Mouse (Mus musculus) forebrain, embryonic 14.5 days (tissue): ENCODE results near the gene Loxl4. TPM values are rescaled to one million over a fixed set of nuclear protein-coding genes. Genes with fewer than 3 reads are reported as not detected.

ENCODE experiments used
- ATAC-seq: fragments of 200-750 bp; cut with Nextera tagmentation; 2 replicates; pipeline ENCODE4 v1.8.0; 2017; ENCODE audit warnings: mild to moderate bottlenecking, moderate library complexity
- DNase-seq: peaks from one replicate; pipeline ENCODE4 v3.0.0-alpha.2; 2015; ENCODE audit warnings: low spot score
- H3K27ac ChIP-seq: fragments of 300-500 bp; sonication (generic); 2 replicates; pipeline ENCODE4 v1.5.1; 2014; ENCODE audit warnings: low read depth, mild to moderate bottlenecking, control low read depth, low read length, moderate library complexity
- H3K27me3 ChIP-seq: fragments of 300-500 bp; sonication (generic); replicated peaks from 2 replicates; pipeline ENCODE4 v1.6.1; 2014; ENCODE audit warnings: low read length, control low read depth, mixed read lengths; ENCODE audit not compliant: control insufficient read depth, insufficient read depth
- H3K36me3 ChIP-seq: fragments of 300-500 bp; sonication (generic); 2 replicates; pipeline ENCODE4 v1.6.1; 2014; ENCODE audit warnings: low read length, control low read depth; ENCODE audit not compliant: control insufficient read depth, insufficient read depth
- H3K4me1 ChIP-seq: fragments of 300-500 bp; sonication (generic); 2 replicates; pipeline ENCODE4 v1.6.1; 2014; ENCODE audit warnings: antibody characterized with exemption, low read length, control low read depth; ENCODE audit not compliant: control insufficient read depth, insufficient read depth
- H3K4me2 ChIP-seq: fragments of 300-500 bp; sonication (generic); 2 replicates; pipeline ENCODE4 v1.6.1; 2014; ENCODE audit warnings: mild to moderate bottlenecking, control low read depth, low read length
- H3K4me3 ChIP-seq: fragments of 300-500 bp; sonication (generic); 2 replicates; pipeline ENCODE4 v1.5.1; 2014; ENCODE audit warnings: low read depth, low read length, control low read depth
- H3K9ac ChIP-seq: fragments of 300-500 bp; sonication (generic); 2 replicates; pipeline ENCODE4 v1.6.1; 2014; ENCODE audit warnings: mild to moderate bottlenecking, low read length, control low read depth, moderate library complexity
- H3K9me3 ChIP-seq: fragments of 300-500 bp; sonication (generic); replicated peaks from 2 replicates; pipeline ENCODE4 v1.6.1; 2016; ENCODE audit warnings: low read length, control low read depth, mixed read lengths; ENCODE audit not compliant: control insufficient read depth
- WGBS: fragments of 180-500 bp; shearing (Covaris S2); extraction: QIAGEN DNeasy Blood & Tissue Kit; methylation state at CpG from one replicate; pipeline ENCODE4 v1.1.7; 2014; 5-methylcytosine and 5-hydroxymethylcytosine counted together
- polyA plus RNA-seq: library from polyadenylated mRNA; unstranded; fragments of >200 nt; fragmentation: Nextera tagmentation; extraction: Ambion mirVana; gene quantifications from 2 replicates; pipeline ENCODE4 v1.2.1, GENCODE M21; 2014

Gene Loxl4
- polyA plus RNA-seq, 1 experiment from 2014 or later, result 0.13 TPM

GRCm38 (mm10) chr19:42653091-42653490 is 40.5 kb upstream of the Loxl4 start:
- H3K4me1 ChIP-seq, result no peaks in the 10 kb centered on the region
- H3K9ac ChIP-seq, result no peak overlapping the region

GRCm38 (mm10) chr19:42652425-42652824 is 39.8 kb upstream of the Loxl4 start:
- 69% methylated on average over 7 of the region's 7 CpGs for WGBS

More at GRCm38 (mm10) chr19:42653091-42653490, 40.5 kb upstream of the Loxl4 start:
- no peaks in the 10 kb centered on the region for H3K9me3 ChIP-seq
- no peak for DNase-seq
- ATAC-seq, result no peak
- WGBS, result 19% methylated on average over 6 of the region's 6 CpGs
- no peak overlapping the region for H3K27ac ChIP-seq
- no peak overlapping the region for H3K4me2 ChIP-seq
- H3K27me3 ChIP-seq, result no peaks in the 10 kb centered on the region
- no peak overlapping the region for H3K4me3 ChIP-seq
- H3K36me3 ChIP-seq, result no peaks in the 10 kb centered on the region

GRCm38 (mm10) chr19:42640211-42640610 is 27.6 kb upstream of the Loxl4 start:
- no peaks in the 10 kb centered on the region for H3K27me3 ChIP-seq
- H3K36me3 ChIP-seq, result no peaks in the 10 kb centered on the region
- no peak overlapping the region for H3K4me2 ChIP-seq
- no peak overlapping the region for H3K27ac ChIP-seq
- ATAC-seq, result no peak
- no peaks in the 10 kb centered on the region for H3K9me3 ChIP-seq
- H3K4me1 ChIP-seq, result peaks cover 4% of the 10 kb centered on the region; the same call in 1 of the 2 replicates
- no peak for DNase-seq
- no peak overlapping the region for H3K4me3 ChIP-seq
- H3K9ac ChIP-seq, result no peak overlapping the region
- 82% methylated on average over 9 of the region's 9 CpGs for WGBS

More at GRCm38 (mm10) chr19:42652425-42652824, 39.8 kb upstream of the Loxl4 start:
- Histone ChIP-seq H3K9ac (no peak overlapping the region), H3K4me2 (no peak overlapping the region), H3K27me3 (no peaks in the 10 kb centered on the region), H3K9me3 (no peaks in the 10 kb centered on the region), H3K27ac (no peak overlapping the region), H3K4me3 (no peak overlapping the region), H3K4me1 (no peaks in the 10 kb centered on the region), H3K36me3 (no peaks in the 10 kb centered on the region)
- DNase-seq (no peak), ATAC-seq (no peak)

GRCm38 (mm10) chr19:42639544-42639943 is 26.9 kb upstream of the Loxl4 start:
- H3K9me3 ChIP-seq, result no peaks in the 10 kb centered on the region
- H3K27me3 ChIP-seq, result no peaks in the 10 kb centered on the region
- no peak overlapping the region for H3K4me3 ChIP-seq
- H3K4me2 ChIP-seq, result no peak overlapping the region
- 82% methylated on average over 8 of the region's 8 CpGs for WGBS
- H3K4me1 ChIP-seq, result peaks cover 4% of the 10 kb centered on the region; the same call in 1 of the 2 replicates
- H3K36me3 ChIP-seq, result no peaks in the 10 kb centered on the region
- DNase-seq, result no peak
- H3K27ac ChIP-seq, result no peak overlapping the region
- ATAC-seq, result no peak
- H3K9ac ChIP-seq, result no peak overlapping the region

- no peak overlapping the region for H3K9ac ChIP-seq
- H3K4me1 ChIP-seq, result peaks cover 4% of the 10 kb centered on the region; the same call in 1 of the 2 replicates
- H3K9me3 ChIP-seq, result no peaks in the 10 kb centered on the region
- H3K27ac ChIP-seq, result no peak overlapping the region
- 69% methylated on average over 8 of the region's 8 CpGs for WGBS
- no peak overlapping the region for H3K4me2 ChIP-seq
- no peak for DNase-seq
- H3K27me3 ChIP-seq, result no peaks in the 10 kb centered on the region
- no peak overlapping the region for H3K4me3 ChIP-seq
- H3K36me3 ChIP-seq, result no peaks in the 10 kb centered on the region
- ATAC-seq, result no peak
Measured at GRCm38 (mm10) chr19:42638604-42639481, 26.2 kb upstream of the Loxl4 start.

GRCm38 (mm10) chr19:42636631-42637030 is 24.0 kb upstream of the Loxl4 start:
- peaks cover 4% of the 10 kb centered on the region; the same call in 1 of the 2 replicates for H3K4me1 ChIP-seq
- no peaks in the 10 kb centered on the region for H3K9me3 ChIP-seq
- WGBS, result 44% methylated on average over 11 of the region's 11 CpGs
- DNase-seq (peak; percentile 11), ATAC-seq (no peak)
- H3K9ac ChIP-seq, result no peak overlapping the region
- H3K4me3 ChIP-seq, result no peak overlapping the region
- no peak overlapping the region for H3K4me2 ChIP-seq
- no peaks in the 10 kb centered on the region for H3K36me3 ChIP-seq
- H3K27me3 ChIP-seq, result no peaks in the 10 kb centered on the region
- no peak overlapping the region for H3K27ac ChIP-seq

- DNase-seq (no peak), ATAC-seq (no peak)
- no peak overlapping the region for H3K27ac ChIP-seq
- WGBS, result 77% methylated on average over 2 of the region's 2 CpGs
- peaks cover 8% of the 10 kb centered on the region; the same call in 1 of the 2 replicates for H3K4me1 ChIP-seq
- H3K9me3 ChIP-seq, result no peaks in the 10 kb centered on the region
- H3K9ac ChIP-seq, result no peak overlapping the region
- no peak overlapping the region for H3K4me3 ChIP-seq
- no peaks in the 10 kb centered on the region for H3K27me3 ChIP-seq
- H3K4me2 ChIP-seq, result no peak overlapping the region
- H3K36me3 ChIP-seq, result no peaks in the 10 kb centered on the region
Measured at GRCm38 (mm10) chr19:42633650-42634049, 21.0 kb upstream of the Loxl4 start.

- H3K9ac ChIP-seq, result no peak overlapping the region
- DNase-seq (no peak), ATAC-seq (no peak)
- no peaks in the 10 kb centered on the region for H3K36me3 ChIP-seq
- H3K27ac ChIP-seq, result no peak overlapping the region
- H3K4me1 ChIP-seq, result peaks cover 8% of the 10 kb centered on the region; the same call in 1 of the 2 replicates
- 77% methylated on average over 4 of the region's 4 CpGs for WGBS
- no peaks in the 10 kb centered on the region for H3K9me3 ChIP-seq
- no peaks in the 10 kb centered on the region for H3K27me3 ChIP-seq
- no peak overlapping the region for H3K4me3 ChIP-seq
- H3K4me2 ChIP-seq, result no peak overlapping the region
Measured at GRCm38 (mm10) chr19:42632301-42632700, 19.7 kb upstream of the Loxl4 start.

- ATAC-seq (peak; percentile 62), DNase-seq (peak; percentile 54)
- Histone ChIP-seq H3K4me3 (no peak overlapping the region), H3K9ac (no peak overlapping the region), H3K9me3 (no peaks in the 10 kb centered on the region), H3K27ac (no peak overlapping the region), H3K36me3 (no peaks in the 10 kb centered on the region), H3K4me2 (peak overlapping the region; percentile 1; the same call in 1 of the 2 replicates), H3K4me1 (0 out of 2 replicates have a peak, but pooled peaks cover 3% of the 10 kb centered on the region), H3K27me3 (no peaks in the 10 kb centered on the region)
- WGBS, result 27% methylated on average over 8 of the region's 8 CpGs
Measured at GRCm38 (mm10) chr19:42631541-42631961, 18.9 kb upstream of the Loxl4 start.
